Mouse (Mus musculus) ES-E14 (cell line): ENCODE data around the gene C1qtnf7. TPM values are rescaled to one million over a fixed set of nuclear protein-coding genes. Genes with fewer than 3 reads are reported as not detected.

ENCODE experiments used
- DNase-seq: peaks from one replicate; pipeline ENCODE4 v3.0.0-alpha.2; 2013; ENCODE audit warnings: low read depth, low spot score
- H3K27ac ChIP-seq: 2 replicates; pipeline ENCODE4 v1.5.1; 2012; ENCODE audit warnings: low read depth, mild to moderate bottlenecking, low read length, moderate library complexity, mixed read lengths; ENCODE audit not compliant: poor library complexity, insufficient read depth, severe bottlenecking
- H3K36me3 ChIP-seq: 2 replicates; pipeline ENCODE4 v1.6.1; 2012; ENCODE audit warnings: mild to moderate bottlenecking, low read length, moderate library complexity, mixed read lengths; ENCODE audit not compliant: control insufficient read depth, poor library complexity, insufficient read depth, severe bottlenecking
- H3K4me1 ChIP-seq, 2 experiments: fragments of 150-350 bp in 1 of 2; sonication (generic) in 1 of 2; 2 replicates each; pipeline ENCODE4 v1.6.1; 2012; ENCODE audit warnings: low read length in 2 of 2, mild to moderate bottlenecking in 1 of 2, mixed read lengths in 1 of 2; ENCODE audit not compliant: control insufficient read depth in 2 of 2, insufficient read depth in 2 of 2, poor library complexity in 1 of 2
- H3K4me3 ChIP-seq, 2 experiments: fragments of 150-350 bp in 1 of 2; sonication (generic) in 1 of 2; 2 replicates each; pipeline ENCODE4 v1.5.1; 2012; ENCODE audit warnings: low read length in 2 of 2, low read depth in 1 of 2, mild to moderate bottlenecking in 1 of 2, mixed read lengths in 1 of 2; ENCODE audit not compliant: insufficient read depth in 1 of 2, poor library complexity in 1 of 2, severe bottlenecking in 1 of 2
- H3K9ac ChIP-seq: 2 replicates; pipeline ENCODE4 v1.6.1; 2012; ENCODE audit warnings: low read depth, mild to moderate bottlenecking, low read length, mixed read lengths; ENCODE audit not compliant: poor library complexity, insufficient read depth, severe bottlenecking
- H3K9me3 ChIP-seq: fragments of 150-350 bp; sonication (generic); 2 replicates; pipeline ENCODE4 v1.6.1; 2012; ENCODE audit warnings: low read depth, mild to moderate bottlenecking, low read length; ENCODE audit not compliant: control insufficient read depth, insufficient read depth
- CHD2 ChIP-seq: IDR thresholded peaks from 2 replicates; pipeline ENCODE4 v1.6.1; 2014; ENCODE audit warnings: mild to moderate bottlenecking, low read depth, low read length, inconsistent platforms
- HCFC1 ChIP-seq: IDR thresholded peaks from 2 replicates; pipeline ENCODE4 v1.6.1; 2012; ENCODE audit warnings: low read length, inconsistent platforms, borderline replicate concordance; ENCODE audit not compliant: insufficient read depth
- MAFK ChIP-seq: IDR thresholded peaks from 2 replicates; pipeline ENCODE4 v1.6.1; 2014; ENCODE audit warnings: mild to moderate bottlenecking, low read depth, low read length, inconsistent platforms; ENCODE audit not compliant: insufficient read depth
- ZC3H11A ChIP-seq: IDR thresholded peaks from 2 replicates; pipeline ENCODE4 v1.6.1; 2012; ENCODE audit warnings: low read depth, mild to moderate bottlenecking, inconsistent platforms, low read length, borderline replicate concordance
- ZNF384 ChIP-seq: IDR thresholded peaks from 2 replicates; pipeline ENCODE4 v1.6.1; 2012; ENCODE audit warnings: low read depth, low read length, inconsistent platforms
- in situ Hi-C, 2 experiments: fragments of 600-800 bp; cut with MboI; formaldehyde crosslinking; loops; one replicate each; pipeline ENCODE4 v1.15.1; 2025; ENCODE audit warnings: low sequenced_read_pairs in 2 of 2, inconsistent platforms in 1 of 2; ENCODE audit not compliant: unreplicated experiment in 2 of 2
- total RNA-seq: library from RNA; depleted of rRNA; stranded (reverse); fragments of 300-350 nt; gene quantifications from 2 replicates; pipeline ENCODE4 v1.2.3, GENCODE M21; 2012

Gene C1qtnf7
- total RNA-seq, 1 experiment, result not detected

GRCm38 (mm10) chr5:43583326-43584120 lies 68.2 kb downstream of the C1qtnf7 start:
- TF ChIP-seq CHD2, result no peak
- TF ChIP-seq ZC3H11A, result no peak
- in situ Hi-C loops, result no loop called here

GRCm38 (mm10) chr5:43584464-43584863 lies 69.1 kb downstream of the C1qtnf7 start:
- no peak for DNase-seq
- no peaks in the 10 kb centered on the region for H3K36me3 ChIP-seq

More at GRCm38 (mm10) chr5:43583326-43584120, 68.2 kb downstream of the C1qtnf7 start:
- no peaks in the 10 kb centered on the region for H3K9me3 ChIP-seq
- H3K9ac ChIP-seq, result no peak overlapping the region
- no peak overlapping the region for H3K27ac ChIP-seq
- DNase-seq, result no peak
- no peak overlapping the region for H3K4me3 ChIP-seq
- no peaks in the 10 kb centered on the region for H3K36me3 ChIP-seq
- H3K4me1 ChIP-seq, result peaks cover 0 to 2% of the 10 kb centered on the region in 2 experiments; a peak in 1 of 4 replicates

GRCm38 (mm10) chr5:43585406-43586245 lies 70.3 kb downstream of the C1qtnf7 start:
- Histone ChIP-seq H3K9me3 (no peaks in the 10 kb centered on the region), H3K9ac (no peak overlapping the region), H3K27ac (no peak overlapping the region), H3K36me3 (no peaks in the 10 kb centered on the region), H3K4me1 (no peaks in the 10 kb centered on the region), H3K4me3 (no peak overlapping the region)
- in situ Hi-C loops, result no loop called here
- TF ChIP-seq HCFC1 (no peak), ZC3H11A (no peak)
- DNase-seq, result no peak

More at GRCm38 (mm10) chr5:43584464-43584863, 69.1 kb downstream of the C1qtnf7 start:
- peaks cover 0 to 1% of the 10 kb centered on the region in 2 experiments; a peak in 1 of 4 replicates for H3K4me1 ChIP-seq
- H3K27ac ChIP-seq, result no peak overlapping the region
- H3K9ac ChIP-seq, result no peak overlapping the region
- H3K9me3 ChIP-seq, result no peaks in the 10 kb centered on the region
- TF ChIP-seq ZC3H11A, result no peak
- TF ChIP-seq ZNF384, result no peak
- TF ChIP-seq MAFK, result no peak
- TF ChIP-seq CHD2, result no peak
- no peak for TF ChIP-seq HCFC1
- no peak overlapping the region for H3K4me3 ChIP-seq
- in situ Hi-C loops, result no loop called here

- Histone ChIP-seq H3K4me3 (no peak overlapping the region), H3K9ac (no peak overlapping the region), H3K9me3 (no peaks in the 10 kb centered on the region), H3K36me3 (no peaks in the 10 kb centered on the region), H3K4me1 (no peaks in the 10 kb centered on the region), H3K27ac (no peak overlapping the region)
- no peak for DNase-seq
- in situ Hi-C loops, result no loop called here
- TF ChIP-seq HCFC1 (no peak), ZC3H11A (no peak), MAFK (no peak), ZNF384 (no peak), CHD2 (no peak)
These were observed 73.6 kb downstream of the C1qtnf7 start for GRCm38 (mm10) chr5:43588791-43589439.
